Mouse (Mus musculus) embryonic fibroblast, embryonic 13.5 days (primary cell): ENCODE measurements around the gene Ascc2. TPM values are rescaled to one million over a fixed set of nuclear protein-coding genes. Genes with fewer than 3 reads are reported as not detected.

Experiments
- H3K27ac ChIP-seq: 2 replicates; pipeline ENCODE4 v1.5.1; 2012; ENCODE audit warnings: low read length, control low read depth, inconsistent platforms; ENCODE audit not compliant: insufficient read depth
- H3K4me1 ChIP-seq: 2 replicates; pipeline ENCODE4 v1.6.1; 2011; ENCODE audit warnings: low read length; ENCODE audit not compliant: control insufficient read depth, insufficient read depth
- H3K4me3 ChIP-seq: 2 replicates; pipeline ENCODE4 v1.5.1; 2011; ENCODE audit warnings: mild to moderate bottlenecking, control low read depth, low read length; ENCODE audit not compliant: insufficient read depth
- CTCF ChIP-seq: IDR thresholded peaks from 2 replicates; pipeline ENCODE4 v1.5.1; 2011; ENCODE audit warnings: mild to moderate bottlenecking, control low read depth, low read length, moderate library complexity, borderline replicate concordance; ENCODE audit not compliant: insufficient read depth
- POLR2A ChIP-seq: IDR thresholded peaks from 2 replicates; pipeline ENCODE4 v1.6.1; 2011; ENCODE audit warnings: low read depth, mild to moderate bottlenecking, control low read depth, low read length, moderate library complexity
- polyA plus RNA-seq: library from polyadenylated mRNA; stranded (reverse); fragments of >200 nt; gene quantifications from 2 replicates; pipeline ENCODE4 v1.2.4, GENCODE M21; 2011; ENCODE audit warnings: low read depth; ENCODE audit not compliant: missing spikeins, insufficient read length

The Ascc2 gene
- polyA plus RNA-seq, 1 experiment: 34.3 TPM

- TF ChIP-seq CTCF: no peak
- no peak for TF ChIP-seq POLR2A
- Histone ChIP-seq H3K4me1 (no peaks in the 10 kb centered on the region), H3K4me3 (no peak overlapping the region), H3K27ac (no peak overlapping the region)
Observed at GRCm38 (mm10) chr11:4730096-4730495, 92.5 kb downstream of the Ascc2 start.

GRCm38 (mm10) chr11:4730913-4731312 is 93.4 kb downstream of the Ascc2 start:
- Histone ChIP-seq H3K27ac (no peak overlapping the region), H3K4me3 (no peak overlapping the region), H3K4me1 (no peaks in the 10 kb centered on the region)
- TF ChIP-seq POLR2A (no peak), CTCF (no peak)

GRCm38 (mm10) chr11:4731781-4732180 is 94.2 kb downstream of the Ascc2 start:
- no peak overlapping the region for H3K27ac ChIP-seq
- no peak overlapping the region for H3K4me3 ChIP-seq
- H3K4me1 ChIP-seq: no peaks in the 10 kb centered on the region
- TF ChIP-seq POLR2A (no peak), CTCF (no peak)

GRCm38 (mm10) chr11:4734179-4734578 is 96.6 kb downstream of the Ascc2 start:
- no peak for TF ChIP-seq POLR2A
- TF ChIP-seq CTCF: peak; percentile 61; the same call in 1 of the 2 replicates
- no peak overlapping the region for H3K27ac ChIP-seq
- no peaks in the 10 kb centered on the region for H3K4me1 ChIP-seq
- no peak overlapping the region for H3K4me3 ChIP-seq

Other genes starting within 250 kb of the Ascc2 start
- gene Hormad2, start 196.6 kb upstream of the Ascc2 start, polyA plus RNA-seq: not detected in 2 replicates
- 29.7 and 37.8 TPM in 2 replicates for gene Mtmr3, start 42.9 kb upstream of the Ascc2 start, polyA plus RNA-seq
- gene Gm11032, start 17.7 kb upstream of the Ascc2 start, polyA plus RNA-seq: not detected in 2 replicates
- 259 and 274 TPM in 2 replicates for gene Uqcr10, start 66.6 kb downstream of the Ascc2 start, polyA plus RNA-seq
- gene Zmat5, start 66.9 kb downstream of the Ascc2 start, polyA plus RNA-seq: 8.9 and 9.4 TPM in 2 replicates
- gene Cabp7, start 109.0 kb downstream of the Ascc2 start, polyA plus RNA-seq: not detected in 2 replicates
- gene Nf2, start 211.8 kb downstream of the Ascc2 start, polyA plus RNA-seq: 45.3 and 52.9 TPM in 2 replicates
- 16.4 and 20.8 TPM in 2 replicates for gene Nipsnap1, start 236.2 kb downstream of the Ascc2 start, polyA plus RNA-seq